Mouse (Mus musculus) c-Kit-positive CD71-positive TER-119-positive erythroid progenitor cells, embryonic 14.5 days (primary cell): ENCODE results near the gene Zrsr1.

Experiments used
- DNase-seq: peaks from one replicate; pipeline ENCODE4 v3.0.0-alpha.2; 2013; ENCODE audit warnings: low spot score

Gene Zrsr1

GRCm38 (mm10) chr11:23008824-23009200 is 37.0 kb downstream of the Zrsr1 start:
- no peak for DNase-seq

GRCm38 (mm10) chr11:23013096-23013495 is 41.3 kb downstream of the Zrsr1 start:
- DNase-seq, result no peak

DNA sequence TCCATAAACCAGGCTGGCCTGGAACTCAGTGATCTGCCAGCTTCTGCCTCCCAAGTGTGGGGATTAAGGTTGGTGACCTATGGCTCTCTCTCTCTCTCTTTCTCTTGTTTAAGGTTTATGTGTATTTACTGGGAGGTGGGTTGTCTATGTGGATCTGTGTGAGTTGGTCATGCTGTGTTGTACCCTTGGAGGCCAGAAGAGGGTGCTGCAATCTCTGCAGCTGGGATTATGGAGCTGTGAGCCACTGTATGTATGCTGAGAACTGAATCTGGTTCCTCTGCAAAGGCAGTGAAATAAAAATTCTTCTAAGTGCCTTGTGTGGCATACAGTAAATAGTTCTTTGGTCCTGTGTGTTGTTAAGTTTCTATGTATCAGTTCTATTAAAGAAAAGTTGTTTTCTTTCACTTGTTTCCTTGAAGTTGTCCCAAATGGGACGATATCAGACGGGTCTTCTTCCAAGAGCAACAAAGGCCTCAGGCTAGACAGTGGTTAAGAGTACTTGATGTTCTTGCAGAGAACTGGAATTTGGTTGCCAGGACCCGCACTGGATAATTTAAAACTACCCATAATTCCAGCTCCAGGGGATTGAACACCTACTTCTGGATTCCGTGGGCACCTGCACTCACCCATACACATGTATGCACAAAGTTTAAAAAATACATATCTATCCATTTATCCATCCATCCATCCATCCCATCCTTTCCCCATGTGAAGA is 41.9 kb downstream of the Zrsr1 start:
- DNase-seq, result no peak

DNA sequence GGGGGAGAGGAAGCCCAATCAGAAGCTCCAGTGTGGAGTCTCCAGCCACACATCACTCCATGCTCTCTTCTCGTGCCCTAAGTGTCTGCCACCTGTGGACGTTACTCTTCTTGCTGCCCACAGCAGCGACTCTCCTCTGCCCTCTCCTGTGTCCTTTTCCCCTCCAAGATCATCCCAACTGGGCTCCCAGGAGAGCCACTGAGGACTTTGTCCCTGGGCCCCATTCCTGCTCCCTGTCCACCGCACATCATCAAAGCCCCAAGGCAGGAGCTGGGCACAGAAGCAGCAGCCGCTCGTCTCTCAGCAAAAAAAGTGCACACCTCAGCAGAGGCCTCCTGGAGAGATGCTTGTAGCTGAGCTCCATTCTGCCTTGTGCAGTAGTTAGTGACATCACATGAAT is 43.2 kb downstream of the Zrsr1 start:
- DNase-seq, result no peak

GRCm38 (mm10) chr11:23017943-23018342 is 46.1 kb downstream of the Zrsr1 start:
- no peak for DNase-seq

DNA sequence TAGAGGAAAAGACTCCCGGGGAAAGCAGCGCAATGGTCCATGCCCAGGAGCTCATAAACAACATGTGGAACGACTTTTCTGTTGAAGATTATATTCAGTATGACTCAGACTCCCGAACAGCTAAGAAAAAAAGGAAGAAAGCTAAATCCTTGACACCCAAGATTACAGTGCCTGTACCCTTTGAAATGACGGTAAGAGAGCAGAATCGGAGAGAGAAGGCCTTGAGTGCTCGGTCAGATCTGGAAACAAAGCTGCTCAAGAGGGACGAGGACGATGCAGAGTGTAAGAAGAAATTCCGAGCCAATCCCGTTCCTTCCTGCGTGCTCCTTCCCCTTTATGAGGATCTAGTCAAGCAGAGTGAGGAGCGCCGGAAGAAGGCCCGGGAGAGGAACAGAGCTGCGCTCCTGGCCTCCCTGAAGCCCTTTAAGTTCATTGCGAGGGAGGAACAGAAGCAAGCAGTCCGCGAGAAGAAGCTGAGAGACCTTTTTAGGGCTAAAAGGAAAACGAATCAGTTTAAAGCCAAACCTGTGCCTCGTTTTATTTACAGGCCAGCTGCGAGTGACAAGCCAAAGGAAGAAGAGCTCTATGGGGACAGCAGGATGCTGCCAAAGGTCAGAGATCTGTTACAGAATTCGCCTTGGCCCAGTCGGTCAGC is 48.4 kb downstream of the Zrsr1 start:
- no peak for DNase-seq

DNA sequence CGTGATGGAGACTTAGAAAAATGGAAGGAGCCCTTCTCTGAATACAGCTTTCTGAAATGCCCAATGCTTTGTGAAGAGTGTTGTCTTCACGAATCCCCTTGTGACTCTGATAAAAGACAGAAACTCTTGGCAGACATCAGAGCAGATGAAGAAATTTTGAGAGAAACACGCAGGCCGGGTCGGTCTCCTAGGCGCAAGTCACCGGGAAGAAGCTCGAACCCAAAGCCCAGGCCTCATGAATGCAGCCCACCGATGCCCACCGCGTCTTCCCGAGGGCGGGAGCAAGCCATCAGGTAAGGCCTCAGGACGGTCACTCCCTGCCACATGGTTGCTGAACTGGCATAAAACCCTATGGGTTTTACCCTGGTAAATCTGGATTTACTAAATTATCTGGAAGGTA is 49.0 kb downstream of the Zrsr1 start:
- DNase-seq, result no peak

- DNase-seq, result no peak
Observed at GRCm38 (mm10) chr11:23023155-23023554, 51.4 kb downstream of the Zrsr1 start.

DNA sequence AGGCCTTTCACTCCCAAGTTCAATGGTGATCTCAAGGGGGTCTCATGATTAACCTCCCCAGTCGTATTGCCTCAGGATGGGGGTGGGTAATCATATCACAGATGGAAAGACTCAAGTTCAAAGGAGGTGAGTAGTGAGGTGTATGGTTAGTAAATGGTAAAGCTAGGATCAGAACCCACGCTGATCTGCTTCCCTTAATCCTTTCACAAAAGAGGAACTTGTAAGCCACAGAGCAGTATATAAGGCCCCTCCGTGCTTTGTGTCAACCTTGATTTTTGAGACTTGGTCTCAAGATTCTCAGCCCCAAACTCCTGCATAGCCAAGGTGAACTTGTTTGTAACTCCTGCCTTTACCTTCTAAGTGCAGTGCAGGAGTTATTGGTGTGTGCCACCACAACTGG is 52.4 kb downstream of the Zrsr1 start:
- DNase-seq, result no peak
